Mouse (Mus musculus): Measurements from ENCODE around the gene Scgb1a1. TPM values are rescaled to one million over a fixed set of nuclear protein-coding genes. Genes with fewer than 3 reads are reported as not detected.

Scgb1a1 gene
- total and polyA plus RNA-seq, 3 experiments = not detected

DNA sequence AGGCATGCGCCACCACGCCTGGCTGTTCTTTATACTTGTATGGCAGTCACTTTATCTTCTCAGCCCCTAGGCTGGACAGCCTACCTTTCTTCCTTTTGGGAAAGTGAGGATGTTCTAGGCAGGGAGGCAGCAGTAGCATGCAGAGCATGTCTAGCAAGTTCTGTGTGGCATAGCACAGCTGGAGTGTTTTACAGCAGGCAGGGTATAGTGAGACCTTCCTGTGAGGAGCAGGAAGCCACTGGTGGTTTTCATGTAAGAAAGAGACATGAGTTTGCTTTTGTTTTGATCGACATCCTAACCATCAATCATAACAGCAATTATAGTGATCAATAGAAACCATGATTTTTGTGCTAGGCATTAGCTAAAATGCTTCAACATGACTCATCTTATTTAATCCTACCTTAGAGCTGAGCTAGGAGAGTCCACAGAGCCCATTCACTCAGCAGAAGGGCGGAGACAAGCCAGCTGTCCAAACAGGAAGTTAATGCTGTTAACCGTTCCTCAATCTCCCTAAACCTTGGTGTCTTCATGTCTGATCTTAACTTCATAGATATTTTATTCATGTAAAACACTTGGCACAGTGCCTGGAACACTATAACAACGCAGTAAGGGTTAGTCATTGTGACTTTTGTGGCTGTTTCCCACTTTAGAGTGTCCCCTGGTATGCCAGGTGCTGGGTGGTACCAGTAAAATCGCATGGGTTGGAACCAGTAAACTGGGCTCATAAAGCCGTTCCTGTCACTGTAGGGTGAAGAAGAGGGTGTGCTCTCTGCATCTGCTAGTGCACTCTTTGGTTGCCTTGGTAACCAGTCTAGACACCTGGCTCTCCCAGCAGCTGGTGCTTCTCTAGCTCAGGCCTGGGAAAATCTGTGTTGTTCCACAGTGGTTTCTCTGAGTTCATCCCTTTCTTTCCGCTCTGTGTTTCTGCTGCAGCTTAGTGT lies 21.9 kb downstream of the Scgb1a1 start:
- Histone ChIP-seq H3K4me1 (ENCODE audit: control insufficient read depth in 1 of 2, insufficient read depth in 2 of 2, low read length in 2 of 2) (peaks cover 42 to 82% of the 10 kb centered on the region in 2 experiments), H3K27ac (ENCODE audit: control insufficient read depth, low read depth, low read length) (peak overlapping the region; percentile 81), H3K79me2 (ENCODE audit: control insufficient read depth, insufficient read depth, low read length, poor library complexity) (no peaks in the 10 kb centered on the region), H3K9ac (ENCODE audit: control insufficient read depth, low read depth, low read length, poor library complexity, severe bottlenecking) (peak overlapping the region; percentile 15), H3K27me3 (ENCODE audit: control insufficient read depth in 1 of 2, insufficient read depth in 2 of 2, low read length in 2 of 2) (no peaks in the 10 kb centered on the region), H3K4me3 (ENCODE audit: control insufficient read depth in 1 of 2, insufficient read depth in 1 of 2, low read depth in 2 of 2, low read length in 2 of 2) (0 out of 4 replicates have a peak overlapping the region, but pooled peaks of 1 of the 2 experiments have one; percentile 6), H3K36me3 (ENCODE audit: control insufficient read depth in 1 of 2, insufficient read depth in 2 of 2, low read length in 2 of 2) (peaks cover 0 to 74% of the 10 kb centered on the region in 2 experiments; a peak in 2 of 4 replicates), H3K9me3 (replicated peaks; ENCODE audit: insufficient read depth, low read length) (no peaks in the 10 kb centered on the region)
- DNase-seq (ENCODE audit: low read depth, low spot score) = peak; percentile 94
- TF ChIP-seq CHD2 (IDR thresholded peaks at IDR 0.05; ENCODE audit: low read length) (no peak; the same call in 1 of the 2 replicates), MXI1 (IDR thresholded peaks at IDR 0.05; ENCODE audit: low read depth, low read length) (no peak), RAD21 (IDR thresholded peaks at IDR 0.05; ENCODE audit: low read depth, low read length) (no peak), TCF12 (IDR thresholded peaks at IDR 0.05; ENCODE audit: low read depth, low read length) (peak; percentile 96), GABPA (IDR thresholded peaks at IDR 0.05; ENCODE audit: low read depth, low read length) (no peak), USF1 (IDR thresholded peaks at IDR 0.05; ENCODE audit: low read depth, low read length) (no peak), HCFC1 (IDR thresholded peaks at IDR 0.05; ENCODE audit: low read depth, low read length) (peak; percentile 56), NRF1 (IDR thresholded peaks at IDR 0.05; ENCODE audit: insufficient read depth, low read depth, low read length, poor library complexity, severe bottlenecking) (no peak), POLR2AphosphoS5 (IDR thresholded peaks at IDR 0.05; ENCODE audit: borderline replicate concordance, low read depth, low read length) (no peak), MYB (IDR thresholded peaks at IDR 0.05; ENCODE audit: low read depth, low read length) (peak; percentile 95), ELF1 (IDR thresholded peaks at IDR 0.05; ENCODE audit: low read depth, low read length) (peak; percentile 58; the same call in 1 of the 2 replicates), MAFK (IDR thresholded peaks at IDR 0.05; ENCODE audit: borderline replicate concordance, low read depth, low read length) (no peak), ZKSCAN1 (IDR thresholded peaks at IDR 0.05; ENCODE audit: low read depth, low read length) (no peak), ZC3H11A (IDR thresholded peaks at IDR 0.05; ENCODE audit: low read depth, low read length) (no peak), MEF2A (IDR thresholded peaks at IDR 0.05; ENCODE audit: extremely low read depth, insufficient replicate concordance, low read depth, low read length, poor library complexity, severe bottlenecking) (peak; percentile 27; the same call in 1 of the 2 replicates), ZNF384 (IDR thresholded peaks at IDR 0.05; ENCODE audit: low read depth, low read length) (0 out of 2 replicates have a peak, but pooled peaks have one; percentile 11), EP300 (IDR thresholded peaks at IDR 0.05; ENCODE audit: low read depth in 1 of 2, low read length in 2 of 2) (peak; percentile 96 to 98), SMC3 (IDR thresholded peaks at IDR 0.05; ENCODE audit: low read depth, low read length) (no peak), USF2 (IDR thresholded peaks at IDR 0.05; ENCODE audit: borderline replicate concordance in 1 of 2, insufficient read depth in 1 of 2, low read depth in 1 of 2, low read length in 2 of 2) (no peak), POLR2AphosphoS2 (IDR thresholded peaks at IDR 0.05; ENCODE audit: low read length) (no peak), KAT2A (conservative IDR thresholded peaks at IDR 0.05; ENCODE audit: low read depth, low read length) (no peak), NELFE (IDR thresholded peaks at IDR 0.05; ENCODE audit: low read depth, low read length) (no peak), JUND (IDR thresholded peaks at IDR 0.05; ENCODE audit: low read depth, low read length) (peak; percentile 15; the same call in 1 of the 2 replicates), TBP (IDR thresholded peaks at IDR 0.05; ENCODE audit: low read depth, low read length) (peak; percentile 46; the same call in 1 of the 2 replicates), TAL1 (IDR thresholded peaks at IDR 0.05; ENCODE audit: low read length) (peak; percentile 65), ZMIZ1 (IDR thresholded peaks at IDR 0.05; ENCODE audit: low read depth, low read length) (no peak), RCOR1 (IDR thresholded peaks at IDR 0.05; ENCODE audit: low read depth, low read length) (peak; percentile 80; the same call in 1 of the 2 replicates), MAZ (IDR thresholded peaks at IDR 0.05; ENCODE audit: low read depth, low read length) (peak; percentile 76; the same call in 1 of the 2 replicates), UBTF (IDR thresholded peaks at IDR 0.05; ENCODE audit: borderline replicate concordance, insufficient read depth, low read depth, low read length) (no peak), SIN3A (IDR thresholded peaks at IDR 0.05; ENCODE audit: low read length) (peak; percentile 96), MYC (IDR thresholded peaks at IDR 0.05; ENCODE audit: low read depth, low read length) (peak; percentile 68; the same call in 1 of the 2 replicates), E2F4 (IDR thresholded peaks at IDR 0.05; ENCODE audit: borderline replicate concordance, low read depth, low read length) (no peak), ETS1 (IDR thresholded peaks at IDR 0.05; ENCODE audit: low read depth, low read length) (peak; percentile 98), MAX (IDR thresholded peaks at IDR 0.05; ENCODE audit: low read length) (peak; percentile 65; the same call in 1 of the 2 replicates)

Data from MEL (cell line).